Mouse (Mus musculus) kidney, embryonic 16.5 days (tissue): ENCODE data around the gene Klhl29. TPM values are rescaled to one million over a fixed set of nuclear protein-coding genes. Genes with fewer than 3 reads are reported as not detected.

Source experiments
- ATAC-seq: fragments of 200-750 bp; cut with Nextera tagmentation; 2 replicates; pipeline ENCODE4 v1.8.0; 2017; ENCODE audit warnings: moderate TSS enrichment; ENCODE audit not compliant: low FRiP score, low TSS enrichment
- H3K27ac ChIP-seq: fragments of 300-500 bp; sonication (generic); 2 replicates; pipeline ENCODE4 v1.5.1; 2014; ENCODE audit warnings: low read length
- H3K27me3 ChIP-seq: fragments of 300-500 bp; sonication (generic); 2 replicates; pipeline ENCODE4 v1.6.1; 2014; ENCODE audit warnings: low read length, control low read depth, mixed read lengths; ENCODE audit not compliant: insufficient read depth
- H3K36me3 ChIP-seq: fragments of 300-500 bp; sonication (generic); 2 replicates; pipeline ENCODE4 v1.6.1; 2014; ENCODE audit warnings: low read length, control low read depth, mixed read lengths; ENCODE audit not compliant: insufficient read depth
- H3K4me1 ChIP-seq: fragments of 300-500 bp; sonication (generic); 2 replicates; pipeline ENCODE4 v1.6.1; 2014; ENCODE audit warnings: low read length, control low read depth, mixed read lengths; ENCODE audit not compliant: insufficient read depth
- H3K4me2 ChIP-seq: fragments of 300-500 bp; sonication (generic); replicated peaks from 2 replicates; pipeline ENCODE4 v1.6.1; 2014; ENCODE audit warnings: low read depth, low read length
- H3K4me3 ChIP-seq: fragments of 300-500 bp; sonication (generic); 2 replicates; pipeline ENCODE4 v1.5.1; 2014; ENCODE audit warnings: mild to moderate bottlenecking, low read length
- H3K9ac ChIP-seq: fragments of 300-500 bp; sonication (generic); replicated peaks from 2 replicates; pipeline ENCODE4 v1.6.1; 2014; ENCODE audit warnings: low read length
- H3K9me3 ChIP-seq: fragments of 300-500 bp; sonication (generic); 2 replicates; pipeline ENCODE4 v1.6.1; 2016; ENCODE audit warnings: low read length, control low read depth
- WGBS: fragments of 180-500 bp; shearing (Covaris S2); extraction: QIAGEN DNeasy Blood & Tissue Kit; methylation state at CpG from one replicate; pipeline ENCODE4 v1.1.7; 2014; 5-methylcytosine and 5-hydroxymethylcytosine counted together
- polyA plus RNA-seq: library from polyadenylated mRNA; unstranded; fragments of >200 nt; fragmentation: Nextera tagmentation; extraction: Ambion mirVana; gene quantifications from 2 replicates; pipeline ENCODE4 v1.2.1, GENCODE M21; 2015

Klhl29 gene
- polyA plus RNA-seq, 1 experiment from 2014 or later: 0.51 TPM

DNA sequence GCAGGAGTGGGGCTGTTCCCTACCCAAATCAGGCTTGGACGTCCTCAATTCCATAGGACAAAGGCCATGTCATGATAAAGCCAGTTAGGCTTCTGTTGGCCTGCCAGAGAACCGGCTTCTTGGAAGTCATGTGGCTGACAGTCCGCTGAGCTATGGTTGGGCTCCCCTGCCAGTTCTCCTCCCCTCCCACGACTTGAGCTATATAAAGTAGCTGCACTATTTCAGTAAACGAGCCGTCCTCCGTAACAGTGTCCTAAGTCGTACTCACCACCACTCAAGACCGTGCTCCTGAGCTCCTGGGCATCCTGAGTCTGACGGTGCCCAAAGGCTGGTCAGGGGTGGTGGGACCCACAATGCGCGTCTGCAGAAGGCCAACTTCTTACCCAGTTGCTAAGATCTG is 302.3 kb downstream of the Klhl29 start:
- H3K4me3 ChIP-seq: no peak overlapping the region
- WGBS: 67% methylated on average over 12 of the region's 12 CpGs
- ATAC-seq: no peak
- no peaks in the 10 kb centered on the region for H3K36me3 ChIP-seq
- H3K27ac ChIP-seq: no peak overlapping the region
- H3K4me2 ChIP-seq: no peak overlapping the region
- no peak overlapping the region for H3K9ac ChIP-seq
- H3K27me3 ChIP-seq: no peaks in the 10 kb centered on the region
- no peaks in the 10 kb centered on the region for H3K4me1 ChIP-seq
- no peaks in the 10 kb centered on the region for H3K9me3 ChIP-seq

DNA sequence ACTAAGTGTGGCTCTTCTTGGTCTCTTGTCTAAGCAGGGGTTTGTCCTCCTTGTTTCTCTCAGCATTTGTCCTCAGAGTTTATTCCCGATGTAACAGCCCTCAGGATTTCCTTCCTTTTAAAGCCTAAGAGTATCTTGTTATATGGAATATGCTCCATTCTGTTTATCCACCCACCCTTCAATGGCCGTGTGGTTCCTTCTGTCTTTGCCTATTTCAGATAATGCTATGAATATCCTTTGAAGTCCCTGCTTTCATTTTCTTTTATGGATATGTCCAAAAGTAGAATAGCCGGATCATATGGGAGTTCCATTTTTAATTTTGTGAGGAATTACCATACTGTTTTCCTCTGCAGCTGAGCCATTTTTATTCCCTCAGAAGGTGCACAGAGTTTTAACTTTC is 305.4 kb downstream of the Klhl29 start:
- Histone ChIP-seq H3K27ac (no peak overlapping the region), H3K9me3 (no peaks in the 10 kb centered on the region), H3K36me3 (no peaks in the 10 kb centered on the region), H3K4me2 (no peak overlapping the region), H3K4me3 (no peak overlapping the region), H3K27me3 (no peaks in the 10 kb centered on the region), H3K4me1 (no peaks in the 10 kb centered on the region), H3K9ac (no peak overlapping the region)
- WGBS: 89% methylated on average over 3 of the region's 3 CpGs
- no peak for ATAC-seq

DNA sequence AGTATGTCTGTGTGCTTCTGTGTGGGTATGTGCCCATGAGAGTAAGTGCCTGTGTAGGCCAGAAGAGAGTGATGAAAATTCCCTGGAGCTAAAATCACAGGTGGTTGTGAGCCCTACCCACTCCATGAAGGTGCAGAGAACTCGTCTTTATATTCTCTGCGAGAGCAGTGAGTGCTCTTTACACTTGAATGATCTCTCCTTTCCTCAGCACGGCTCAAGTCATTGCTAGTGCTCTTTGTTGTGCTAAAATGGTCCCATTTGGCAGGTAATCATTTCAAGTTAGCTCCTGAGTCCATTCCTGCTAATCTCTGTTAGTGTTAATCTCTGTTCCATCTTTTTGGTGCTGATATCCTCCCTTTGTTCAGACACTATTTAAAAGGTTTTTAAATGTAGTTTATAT is 307.9 kb downstream of the Klhl29 start:
- Histone ChIP-seq H3K4me2 (no peak overlapping the region), H3K4me3 (no peak overlapping the region), H3K9me3 (no peaks in the 10 kb centered on the region), H3K9ac (no peak overlapping the region), H3K4me1 (no peaks in the 10 kb centered on the region), H3K27ac (no peak overlapping the region), H3K36me3 (no peaks in the 10 kb centered on the region), H3K27me3 (no peaks in the 10 kb centered on the region)
- ATAC-seq: no peak
- WGBS: 28% methylated on average over 3 of the region's 3 CpGs

DNA sequence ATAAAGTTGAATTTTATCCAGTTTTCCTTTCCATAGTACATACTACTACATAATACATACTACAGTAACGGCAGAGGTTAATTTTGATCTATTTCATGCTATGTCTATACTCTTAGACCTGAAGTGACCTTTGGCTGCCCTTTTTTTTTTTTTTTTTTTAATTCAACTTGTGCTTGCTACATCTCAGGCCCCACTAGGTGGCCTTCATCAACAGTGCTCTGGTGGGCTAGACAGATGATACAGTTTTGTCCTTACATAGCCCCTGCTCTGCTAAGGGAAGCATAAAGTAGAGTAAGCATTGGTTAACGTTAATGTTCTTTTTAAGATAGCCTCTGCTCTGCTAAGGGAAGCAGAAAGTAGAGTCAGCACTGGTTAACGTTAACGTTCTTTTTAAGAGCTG is 327.4 kb downstream of the Klhl29 start:
- Histone ChIP-seq H3K9me3 (peaks cover 27% of the 10 kb centered on the region), H3K4me3 (no peak overlapping the region), H3K9ac (no peak overlapping the region), H3K27ac (no peak overlapping the region), H3K27me3 (no peaks in the 10 kb centered on the region), H3K36me3 (peaks cover 9% of the 10 kb centered on the region; the same call in 1 of the 2 replicates), H3K4me1 (no peaks in the 10 kb centered on the region), H3K4me2 (no peak overlapping the region)
- no peak for ATAC-seq
- 97% methylated on average over 4 of the region's 4 CpGs for WGBS

DNA sequence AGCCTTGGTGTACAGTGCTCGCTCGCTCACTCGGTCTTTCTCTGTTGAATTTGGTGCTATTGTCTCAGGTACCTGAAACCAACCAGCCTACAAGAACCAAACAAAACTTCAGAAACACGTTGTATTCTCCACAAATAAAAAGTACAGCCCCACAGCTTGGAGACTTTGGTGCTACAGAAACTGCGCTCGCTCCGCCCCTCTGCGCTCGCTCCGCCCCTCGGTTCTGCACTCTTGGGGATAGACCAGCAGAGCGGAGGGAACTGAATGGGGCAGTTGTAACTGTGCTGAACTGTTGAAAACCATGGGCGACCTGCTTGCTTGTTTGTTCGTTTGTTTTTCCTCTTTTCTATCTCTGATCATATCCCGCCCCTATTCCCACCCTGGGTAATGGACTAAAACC is 331.3 kb downstream of the Klhl29 start:
- 91% methylated on average over 15 of the region's 15 CpGs for WGBS
- no peak for ATAC-seq

DNA sequence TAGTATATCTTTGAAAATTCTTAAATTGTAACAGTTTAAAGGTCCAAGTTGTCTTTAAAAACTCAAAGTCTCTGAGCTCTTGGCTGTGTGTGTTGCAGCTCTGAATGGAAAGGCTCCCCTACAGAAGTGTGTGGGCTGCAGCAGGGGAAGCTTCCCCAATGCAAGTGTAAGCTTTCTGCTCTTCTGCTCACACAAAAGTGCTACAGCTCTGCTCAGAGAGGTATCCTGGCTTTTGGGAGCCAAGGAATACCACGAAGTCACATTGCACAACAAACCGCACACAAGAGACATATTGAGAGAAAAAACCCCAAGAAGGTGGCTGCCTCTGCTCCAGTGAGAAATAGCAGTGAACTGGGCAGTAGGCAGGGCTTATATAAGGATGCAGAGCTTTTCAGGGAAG is 337.5 kb downstream of the Klhl29 start:
- Histone ChIP-seq H3K27ac (no peak overlapping the region), H3K4me3 (no peak overlapping the region), H3K36me3 (peaks cover 31% of the 10 kb centered on the region), H3K4me1 (no peaks in the 10 kb centered on the region), H3K9ac (no peak overlapping the region), H3K9me3 (no peaks in the 10 kb centered on the region), H3K27me3 (no peaks in the 10 kb centered on the region), H3K4me2 (no peak overlapping the region)
- WGBS: 95% methylated on average over 2 of the region's 2 CpGs
- ATAC-seq: no peak

More for the DNA sequence above, 331.3 kb downstream of the Klhl29 start:
- Histone ChIP-seq H3K9me3 (no peaks in the 10 kb centered on the region; the same call in 1 of the 2 replicates), H3K4me3 (no peak overlapping the region), H3K27me3 (no peaks in the 10 kb centered on the region), H3K9ac (no peak overlapping the region), H3K36me3 (peaks cover 14% of the 10 kb centered on the region), H3K4me2 (no peak overlapping the region), H3K27ac (no peak overlapping the region), H3K4me1 (no peaks in the 10 kb centered on the region)

DNA sequence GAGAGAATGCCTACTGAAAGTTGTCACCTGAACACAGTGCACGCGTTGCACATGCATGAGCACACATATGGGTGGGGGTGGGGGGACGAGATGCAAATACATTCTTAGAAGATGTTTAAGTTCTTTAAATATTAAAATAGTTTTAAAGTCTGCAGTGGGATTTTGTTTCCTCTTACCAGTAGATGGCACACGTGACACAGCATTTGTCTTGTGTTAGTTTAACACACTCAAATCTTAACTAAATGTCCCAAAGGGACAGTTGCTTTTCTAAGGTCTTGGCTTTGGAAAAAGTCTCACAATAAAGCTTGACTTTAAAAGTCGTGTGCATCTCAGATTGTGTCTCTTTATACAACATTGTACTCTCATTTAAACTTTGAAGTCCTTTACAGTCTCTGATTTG is 346.4 kb downstream of the Klhl29 start:
- Histone ChIP-seq H3K27me3 (no peaks in the 10 kb centered on the region), H3K4me2 (no peak overlapping the region), H3K4me3 (no peak overlapping the region), H3K27ac (no peak overlapping the region), H3K36me3 (peaks cover 46% of the 10 kb centered on the region), H3K9me3 (no peaks in the 10 kb centered on the region), H3K4me1 (no peaks in the 10 kb centered on the region), H3K9ac (no peak overlapping the region)
- WGBS: 79% methylated on average over 5 of the region's 5 CpGs
- ATAC-seq: no peak
